Mouse (Mus musculus): ENCODE measurements around the gene Slc2a4. TPM values are rescaled to one million over a fixed set of nuclear protein-coding genes. Genes with fewer than 3 reads are reported as not detected.
"Not testable (repeated sequence)": the region's sequence is repeated elsewhere in the genome, so short reads cannot be mapped to it uniquely, and the experiment has no call there.

Slc2a4 gene
- polyA plus RNA-seq, 1 experiment from 2014 or later, result 34.1 TPM

DNA sequence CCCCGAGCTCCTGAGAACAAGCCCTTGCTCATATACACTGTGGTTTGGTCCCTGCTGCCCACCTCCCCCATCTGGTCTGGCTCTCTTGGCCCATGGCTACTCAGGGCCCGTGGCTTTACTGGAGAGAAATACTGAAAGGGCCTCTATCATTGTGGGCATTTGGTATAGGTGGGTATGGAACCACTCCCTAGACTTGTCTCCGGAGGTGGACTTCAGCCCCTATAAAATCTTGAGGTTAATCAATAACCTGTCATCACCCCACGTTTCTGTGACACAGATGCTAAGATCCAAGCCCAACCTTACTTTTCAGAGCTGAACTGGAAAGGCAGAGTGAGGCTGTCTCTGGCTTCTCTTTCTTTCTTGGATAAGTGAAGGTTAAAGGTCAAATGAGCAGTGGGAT lies 20.8 kb upstream of the Slc2a4 start:
- Histone ChIP-seq H3K4me1 (replicated peaks) (peaks cover 20% of the 10 kb centered on the region), H3K9ac (replicated peaks) (no peak overlapping the region), H3K9me3 (no peaks in the 10 kb centered on the region), H3K36me3 (peaks cover 59% of the 10 kb centered on the region), H3K4me2 (no peak overlapping the region), H3K27me3 (peaks cover 50% of the 10 kb centered on the region), H3K4me3 (replicated peaks) (no peak overlapping the region), H3K27ac (no peak overlapping the region)
- no peak for ATAC-seq (ENCODE audit: insufficient number of reproducible peaks, insufficient read depth, low FRiP score, low TSS enrichment, low read depth)
- 85% methylated on average over 4 of the region's 4 CpGs for WGBS

DNA sequence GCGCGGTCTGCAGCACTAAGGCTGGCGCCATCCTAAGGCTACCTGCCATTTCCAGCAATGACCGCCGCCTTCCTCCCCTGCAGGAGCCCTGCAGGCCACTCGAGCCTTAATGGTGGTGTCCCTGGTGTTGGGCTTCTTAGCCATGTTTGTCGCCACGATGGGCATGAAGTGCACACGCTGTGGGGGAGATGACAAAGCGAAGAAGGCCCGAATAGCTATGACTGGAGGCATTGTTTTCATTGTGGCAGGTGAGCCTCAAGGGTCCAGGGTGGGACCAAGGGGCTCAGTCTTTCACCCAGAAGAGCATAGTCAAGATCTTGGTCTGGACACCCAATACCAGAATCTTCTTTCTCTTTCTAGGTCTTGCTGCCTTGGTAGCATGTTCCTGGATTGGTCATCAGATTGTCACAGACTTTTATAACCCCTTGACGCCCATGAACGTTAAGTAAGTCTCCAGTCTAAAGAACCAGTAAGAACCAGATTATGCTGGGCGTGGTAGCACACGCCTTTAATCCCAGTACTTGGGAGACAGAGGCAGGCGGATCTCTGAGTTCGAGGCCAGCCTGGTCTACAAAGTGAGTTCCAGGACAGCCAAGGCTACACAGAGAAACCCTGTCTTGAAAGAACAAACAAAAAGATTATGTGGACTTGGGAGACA lies 19.0 kb upstream of the Slc2a4 start:
- no peak for ATAC-seq (ENCODE audit: insufficient number of reproducible peaks, insufficient read depth, low FRiP score, low TSS enrichment, low read depth)
- WGBS, result 38% methylated on average over 17 of the region's 17 CpGs
- no peaks in the 10 kb centered on the region for H3K9me3 ChIP-seq
- H3K4me1 ChIP-seq (replicated peaks), result peaks cover 20% of the 10 kb centered on the region
- H3K36me3 ChIP-seq, result peaks cover 41% of the 10 kb centered on the region
- H3K27ac ChIP-seq, result no peak overlapping the region
- peak overlapping the region; percentile 24 for H3K9ac ChIP-seq (replicated peaks)
- peaks cover 67% of the 10 kb centered on the region for H3K27me3 ChIP-seq
- peak overlapping the region; percentile 68 for H3K4me2 ChIP-seq
- peak overlapping the region; percentile 42 for H3K4me3 ChIP-seq (replicated peaks)

DNA sequence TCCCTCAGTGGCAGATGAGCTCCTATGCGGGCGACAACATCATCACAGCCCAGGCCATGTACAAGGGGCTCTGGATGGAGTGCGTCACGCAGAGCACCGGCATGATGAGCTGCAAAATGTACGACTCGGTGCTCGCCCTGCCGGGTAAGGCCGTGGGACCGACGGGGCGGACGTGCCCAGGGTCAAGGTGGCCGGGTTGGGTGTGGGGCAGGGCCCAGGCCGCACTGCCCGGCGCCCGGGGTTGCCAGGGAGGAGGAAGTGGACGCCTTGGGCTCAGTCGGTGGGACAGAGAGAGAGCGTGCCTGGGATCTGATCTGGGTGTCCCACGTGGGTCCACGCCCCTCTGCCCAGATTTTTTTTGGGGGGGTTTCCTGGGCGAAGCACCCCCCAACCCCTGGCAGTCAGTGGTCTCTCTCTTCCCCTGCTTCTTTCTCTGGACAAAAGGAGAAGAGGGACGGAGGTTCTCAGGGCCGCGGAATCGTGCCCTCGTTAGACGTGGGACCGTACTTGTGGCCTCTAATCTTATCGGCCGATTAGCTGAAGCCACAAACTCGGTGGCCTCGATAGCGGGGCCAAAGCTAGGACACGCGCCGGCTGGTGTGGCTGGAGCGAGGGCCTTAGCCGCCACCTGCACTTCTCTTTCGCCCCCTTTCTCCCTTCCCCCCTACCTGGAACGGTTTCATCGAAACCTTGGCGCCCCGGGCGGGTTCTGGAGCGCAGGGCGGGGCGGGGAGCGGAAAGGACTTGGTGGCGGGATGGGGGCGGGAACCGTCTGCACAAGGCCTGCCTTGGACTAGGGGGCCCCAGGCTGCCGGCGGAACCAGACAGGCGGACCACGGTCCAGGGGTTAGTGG lies 18.2 kb upstream of the Slc2a4 start:
- no peaks in the 10 kb centered on the region for H3K9me3 ChIP-seq
- peak overlapping the region; percentile 24 for H3K9ac ChIP-seq (replicated peaks)
- no peak overlapping the region for H3K27ac ChIP-seq
- H3K4me3 ChIP-seq (replicated peaks), result peak overlapping the region; percentile 42
- H3K27me3 ChIP-seq, result peaks cover 74% of the 10 kb centered on the region
- peak; percentile 34; the same call in 1 of the 2 replicates for ATAC-seq (ENCODE audit: insufficient number of reproducible peaks, insufficient read depth, low FRiP score, low TSS enrichment, low read depth)
- H3K4me1 ChIP-seq (replicated peaks), result peaks cover 20% of the 10 kb centered on the region
- H3K4me2 ChIP-seq, result peak overlapping the region; percentile 68
- 1% methylated on average over 59 of the region's 59 CpGs for WGBS
- H3K36me3 ChIP-seq, result peaks cover 33% of the 10 kb centered on the region

DNA sequence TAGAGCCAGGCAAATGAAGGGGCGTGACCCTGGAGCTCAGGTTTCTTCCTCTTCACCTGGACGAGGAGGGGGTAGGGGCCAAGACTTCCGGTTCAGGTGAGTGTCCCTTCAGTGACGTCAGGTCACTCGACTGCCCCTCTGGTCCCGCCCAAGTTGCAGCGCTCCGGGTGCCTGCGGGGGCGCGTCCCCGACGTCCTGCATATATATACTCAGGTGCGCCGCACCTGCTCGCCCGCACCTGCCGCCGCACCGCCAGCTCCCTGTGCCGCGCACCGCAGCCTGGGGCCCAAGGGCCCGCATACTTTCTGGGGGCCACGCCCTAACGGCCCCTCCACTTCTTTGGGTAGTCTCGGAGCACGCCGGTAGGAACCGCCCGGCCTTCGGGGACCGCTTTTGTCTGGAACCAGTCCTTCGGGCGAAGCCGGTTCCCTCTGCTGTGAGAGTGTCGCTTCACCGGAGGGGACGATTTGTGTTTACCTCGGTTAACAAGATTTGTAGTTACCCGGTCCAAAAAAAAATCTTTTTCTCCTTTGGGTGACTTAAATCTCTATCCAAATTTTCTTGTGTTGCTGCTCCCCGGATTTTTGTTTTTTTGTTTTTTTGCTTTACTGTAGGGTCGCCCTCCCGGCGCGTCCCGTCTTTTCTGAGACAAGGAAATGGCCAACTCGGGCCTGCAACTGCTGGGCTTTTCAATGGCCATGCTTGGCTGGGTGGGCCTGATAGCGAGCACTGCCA lies 17.4 kb upstream of the Slc2a4 start:
- Histone ChIP-seq H3K36me3 (peaks cover 29% of the 10 kb centered on the region), H3K9me3 (no peaks in the 10 kb centered on the region), H3K4me3 (replicated peaks) (peak overlapping the region; percentile 42), H3K4me2 (peak overlapping the region; percentile 68), H3K27ac (no peak overlapping the region), H3K4me1 (replicated peaks) (peaks cover 20% of the 10 kb centered on the region), H3K9ac (replicated peaks) (0 out of 2 replicates have a peak overlapping the region, but pooled peaks have one; percentile 24), H3K27me3 (peaks cover 82% of the 10 kb centered on the region)
- 0 out of 2 replicates have a peak, but pooled peaks have one; percentile 4 for ATAC-seq (ENCODE audit: insufficient number of reproducible peaks, insufficient read depth, low FRiP score, low TSS enrichment, low read depth)
- 4% methylated on average over 49 of the region's 49 CpGs for WGBS

DNA sequence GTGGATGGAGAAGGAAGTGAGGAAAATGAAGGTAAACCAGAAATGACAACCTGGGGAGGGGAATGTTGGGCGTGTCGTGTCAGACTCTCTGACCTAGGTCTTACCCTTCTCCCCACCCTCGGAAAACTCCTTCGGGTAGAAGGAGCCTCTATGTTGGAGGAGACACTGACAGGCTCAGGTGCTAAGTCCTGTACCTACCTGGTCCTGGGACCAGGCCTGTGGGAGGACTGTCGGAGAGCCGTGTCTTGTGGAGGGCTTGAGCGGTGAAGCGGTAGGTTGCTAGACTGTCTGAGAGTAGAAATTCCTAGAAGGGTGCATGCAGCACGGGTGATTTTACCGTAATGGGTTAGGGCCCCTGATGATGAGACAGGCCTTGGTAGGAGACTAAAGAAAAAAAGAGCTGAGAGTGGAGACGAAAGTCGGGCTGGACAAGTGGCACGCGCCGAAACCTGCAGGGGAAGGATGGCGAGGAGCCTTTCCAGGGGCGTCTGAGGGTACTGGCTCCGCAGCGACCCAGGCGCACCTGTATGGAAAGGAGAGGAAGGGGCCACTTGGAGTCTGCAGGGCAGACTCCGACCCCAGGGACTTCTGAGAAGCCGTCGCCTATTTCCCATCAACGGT lies 16.8 kb upstream of the Slc2a4 start, which contains the start of gene Cldn7:
Gene Cldn7 (plus strand): TSS at position 130 of the 621 bp plus-strand sequence.
- Histone ChIP-seq H3K36me3 (peaks cover 22% of the 10 kb centered on the region), H3K9ac (replicated peaks) (no peak within 1 kb of the TSS), H3K4me2 (peak within 1 kb of the TSS; percentile 35), H3K4me1 (replicated peaks) (peaks cover 20% of the 10 kb centered on the region), H3K27me3 (peaks cover 83% of the 10 kb centered on the region), H3K27ac (no peak within 1 kb of the TSS), H3K4me3 (replicated peaks) (peak within 1 kb of the TSS; percentile 42), H3K9me3 (no peaks in the 10 kb centered on the region)
- 9% methylated on average over 24 of the region's 24 CpGs for WGBS
- no peak for ATAC-seq (ENCODE audit: insufficient number of reproducible peaks, insufficient read depth, low FRiP score, low TSS enrichment, low read depth)

DNA sequence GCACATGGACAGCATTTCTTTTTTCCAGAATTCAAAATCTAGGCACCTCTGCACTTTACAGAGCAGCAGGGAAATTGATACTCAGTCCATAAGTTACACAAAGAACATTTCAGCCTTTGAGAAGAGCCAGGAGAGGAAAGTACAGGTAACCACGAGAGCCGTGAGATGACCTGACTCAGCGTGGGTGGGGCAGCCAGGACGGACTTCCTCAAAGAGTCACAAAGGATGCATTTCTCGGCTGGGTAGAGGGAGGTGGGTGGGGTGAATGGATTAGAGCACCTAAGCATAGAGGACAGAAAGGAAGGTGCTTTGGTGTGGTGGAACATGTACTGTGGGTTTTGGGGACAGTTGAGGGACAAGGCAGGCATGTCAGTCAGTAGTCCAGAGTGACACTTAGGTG lies 13.9 kb upstream of the Slc2a4 start:
- no peak overlapping the region for H3K4me3 ChIP-seq (replicated peaks)

DNA sequence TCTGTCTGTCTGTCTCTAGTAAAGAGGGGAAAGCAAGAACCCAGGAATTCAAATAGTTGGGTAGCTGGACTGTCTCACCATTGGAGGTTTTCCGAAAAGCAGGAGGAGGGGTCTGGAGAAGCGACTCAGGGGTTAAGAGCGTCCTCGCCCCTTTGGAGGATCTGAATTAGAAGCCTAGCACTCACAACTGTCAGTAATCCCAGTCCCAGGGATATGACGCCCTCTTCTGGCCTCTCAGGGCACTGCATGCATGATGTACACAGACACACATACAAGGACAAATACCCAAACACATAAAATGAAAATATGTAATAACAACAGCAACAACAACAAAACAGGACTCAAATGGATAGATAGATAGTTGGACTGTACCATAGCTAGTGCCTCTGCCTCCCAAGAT lies 12.6 kb upstream of the Slc2a4 start:
- peaks cover 61% of the 10 kb centered on the region for H3K27me3 ChIP-seq
- no peak overlapping the region for H3K27ac ChIP-seq
- no peak overlapping the region for H3K4me3 ChIP-seq (replicated peaks)
- H3K4me2 ChIP-seq, result no peak overlapping the region
- no peaks in the 10 kb centered on the region for H3K9me3 ChIP-seq
- H3K36me3 ChIP-seq, result no peaks in the 10 kb centered on the region
- H3K9ac ChIP-seq (replicated peaks), result no peak overlapping the region
- H3K4me1 ChIP-seq (replicated peaks), result peaks cover 7% of the 10 kb centered on the region; the same call in 1 of the 2 replicates
- WGBS, result 34% methylated on average over 5 of the region's 5 CpGs
- ATAC-seq (ENCODE audit: insufficient number of reproducible peaks, insufficient read depth, low FRiP score, low TSS enrichment, low read depth), result no peak

More for the DNA sequence above, 13.9 kb upstream of the Slc2a4 start:
- no peak for ATAC-seq (ENCODE audit: insufficient number of reproducible peaks, insufficient read depth, low FRiP score, low TSS enrichment, low read depth)
- Histone ChIP-seq H3K9me3 (no peaks in the 10 kb centered on the region), H3K4me2 (no peak overlapping the region), H3K36me3 (no peaks in the 10 kb centered on the region), H3K27ac (no peak overlapping the region), H3K4me1 (replicated peaks) (peaks cover 18% of the 10 kb centered on the region), H3K9ac (replicated peaks) (no peak overlapping the region), H3K27me3 (peaks cover 74% of the 10 kb centered on the region)
- 37% methylated on average over 5 of the region's 5 CpGs for WGBS

DNA sequence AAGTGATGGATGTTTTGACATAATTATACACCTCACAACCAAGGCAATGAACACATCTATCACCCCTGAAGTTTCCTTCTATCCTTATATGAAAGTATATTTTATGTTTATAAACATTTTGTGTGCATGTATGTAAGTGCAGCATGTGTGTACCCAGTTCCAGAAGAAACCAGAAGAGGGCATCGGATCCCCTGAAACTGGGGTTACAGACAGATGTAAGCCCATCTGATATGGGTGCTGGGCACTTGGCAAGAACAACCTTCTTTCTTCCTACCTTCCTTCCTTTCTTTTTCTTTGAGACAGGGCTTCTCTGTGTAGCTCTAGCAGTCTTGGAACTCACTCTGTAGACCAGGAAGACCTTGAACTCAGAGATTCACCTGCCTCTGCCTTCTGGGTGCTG lies 8.2 kb upstream of the Slc2a4 start:
- Histone ChIP-seq H3K27me3 (peaks cover 18% of the 10 kb centered on the region), H3K4me2 (no peak overlapping the region), H3K9ac (replicated peaks) (no peak overlapping the region), H3K36me3 (no peaks in the 10 kb centered on the region), H3K4me1 (replicated peaks) (no peaks in the 10 kb centered on the region), H3K9me3 (no peaks in the 10 kb centered on the region), H3K4me3 (replicated peaks) (no peak overlapping the region), H3K27ac (no peak overlapping the region)
- 67% methylated on average over 1 of the region's 1 CpGs for WGBS
- ATAC-seq (ENCODE audit: insufficient number of reproducible peaks, insufficient read depth, low FRiP score, low TSS enrichment, low read depth), result no peak

DNA sequence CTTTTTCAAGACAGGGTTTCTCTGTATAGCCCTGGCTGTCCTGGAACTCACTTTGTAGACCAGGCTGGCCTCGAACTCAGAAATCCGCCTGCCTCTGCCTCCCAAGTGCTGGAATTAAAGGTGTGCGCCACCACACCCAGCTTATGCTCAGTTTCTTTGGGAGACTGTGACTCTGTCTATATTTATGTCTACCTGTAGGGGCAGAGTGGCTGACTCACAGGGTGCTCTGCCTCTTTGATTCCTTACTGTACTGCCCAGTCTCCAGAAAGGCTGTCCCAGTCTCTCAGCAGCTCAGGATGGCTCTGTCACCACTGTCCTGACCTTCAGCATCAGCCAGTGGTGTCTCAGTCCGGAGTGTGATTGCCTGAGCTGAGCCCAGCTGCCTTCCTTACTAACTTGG lies 7.6 kb upstream of the Slc2a4 start:
- H3K9ac ChIP-seq (replicated peaks); ATAC-seq (ENCODE audit: insufficient number of reproducible peaks, insufficient read depth, low FRiP score, low TSS enrichment, low read depth); H3K36me3 ChIP-seq; H3K4me1 ChIP-seq (replicated peaks); H3K9me3 ChIP-seq; H3K4me2 ChIP-seq; H3K27ac ChIP-seq; H3K4me3 ChIP-seq (replicated peaks): not testable (repeated sequence)
- 82% methylated on average over 4 of the region's 4 CpGs for WGBS
- peaks cover 12% of the 10 kb centered on the region; the same call in 1 of the 2 replicates for H3K27me3 ChIP-seq

DNA sequence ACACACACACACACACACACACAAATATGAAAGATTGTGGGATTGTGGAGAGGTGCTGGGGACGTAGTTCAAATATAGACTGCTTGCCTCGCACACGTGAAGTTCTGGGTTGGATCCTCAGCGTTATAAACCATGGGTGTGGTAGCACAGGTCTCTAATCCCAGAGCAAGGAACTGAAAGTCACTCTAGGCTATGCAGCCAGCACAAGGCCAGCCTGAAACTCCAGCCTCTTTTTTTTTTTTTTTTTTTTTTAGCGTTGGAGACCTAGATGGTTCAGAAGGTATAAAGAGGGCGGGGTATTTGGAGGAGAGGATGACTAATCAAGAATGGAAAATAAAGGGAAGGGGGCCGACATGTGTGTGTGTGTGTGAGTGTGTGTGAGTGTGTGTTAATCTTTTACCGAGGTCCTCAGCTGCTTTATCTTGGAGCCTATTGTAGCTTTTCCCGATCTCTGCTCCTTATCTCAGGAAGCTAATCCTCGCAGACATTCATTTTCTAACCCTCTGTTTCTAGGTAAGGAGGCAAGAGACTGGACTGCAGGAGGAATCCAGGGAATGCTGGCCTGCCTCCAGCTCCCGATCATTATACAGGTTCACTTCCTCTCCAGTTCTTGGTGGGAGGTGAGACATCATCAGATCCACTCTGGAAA lies 5.4 kb upstream of the Slc2a4 start:
- Histone ChIP-seq H3K9ac (replicated peaks) (no peak overlapping the region), H3K4me2 (no peak overlapping the region), H3K27ac (no peak overlapping the region), H3K4me1 (replicated peaks) (0 out of 2 replicates have a peak, but pooled peaks cover 4% of the 10 kb centered on the region), H3K36me3 (no peaks in the 10 kb centered on the region), H3K27me3 (peaks cover 2% of the 10 kb centered on the region; the same call in 1 of the 2 replicates), H3K9me3 (no peaks in the 10 kb centered on the region), H3K4me3 (replicated peaks) (no peak overlapping the region)
- WGBS, result 72% methylated on average over 11 of the region's 11 CpGs
- ATAC-seq (ENCODE audit: insufficient number of reproducible peaks, insufficient read depth, low FRiP score, low TSS enrichment, low read depth), result no peak
